Mouse (Mus musculus) gastrocnemius, adult 8-10 months (tissue): Measurements from ENCODE around the gene Cda. TPM values are rescaled to one million over a fixed set of nuclear protein-coding genes. Genes with fewer than 3 reads are reported as not detected.

Source experiments
- DNase-seq, 2 experiments: peaks; one replicate each; pipeline ENCODE4 v3.0.0; 2022; ENCODE audit warnings: low spot score in 2 of 2
- total RNA-seq, 4 experiments: library from RNA; stranded (reverse); gene quantifications; 2 replicates each; pipeline ENCODE4 v1.2.4; 2022

Cda gene
- total RNA-seq, 4 experiments from 2014 or later: 0.59 to 0.63 TPM; not detected in 2

DNA sequence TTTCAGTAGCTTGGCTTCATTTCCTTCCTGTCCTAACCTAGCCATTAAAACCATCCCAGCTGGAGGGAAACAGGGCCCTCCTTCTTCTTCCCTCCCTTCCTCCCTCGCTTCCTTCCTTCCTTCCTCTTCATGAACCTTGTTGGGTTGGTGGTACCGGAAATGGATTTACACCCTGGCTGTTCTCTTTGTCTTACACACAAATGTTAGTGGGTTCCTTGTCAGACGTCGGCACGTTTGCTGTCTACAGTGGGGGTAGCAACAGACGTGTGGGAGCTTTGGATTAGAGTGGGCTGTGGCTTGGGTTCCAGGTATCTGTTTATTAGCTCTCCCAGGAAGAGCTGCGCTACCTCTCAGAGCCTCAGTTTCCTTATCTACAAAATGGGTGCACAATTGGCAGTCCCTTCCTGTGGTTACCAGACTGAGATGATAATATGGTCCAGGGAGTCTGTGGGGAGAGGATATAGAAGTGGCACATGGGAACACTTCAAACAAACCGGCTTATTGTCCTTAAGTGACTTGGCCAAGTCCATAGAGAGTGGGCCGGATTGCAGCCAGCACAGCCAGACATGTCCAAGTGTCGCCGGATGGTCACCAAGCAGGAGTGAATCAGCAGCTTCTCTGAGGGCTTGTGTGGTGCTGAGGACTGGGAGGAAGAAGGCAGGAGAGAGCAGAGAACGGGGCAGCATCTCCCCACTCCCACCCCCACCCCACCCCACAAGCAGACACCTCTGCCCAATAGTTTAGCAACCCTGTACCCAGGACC lies 887 bp upstream of the Cda start:
- no peak for DNase-seq

DNA sequence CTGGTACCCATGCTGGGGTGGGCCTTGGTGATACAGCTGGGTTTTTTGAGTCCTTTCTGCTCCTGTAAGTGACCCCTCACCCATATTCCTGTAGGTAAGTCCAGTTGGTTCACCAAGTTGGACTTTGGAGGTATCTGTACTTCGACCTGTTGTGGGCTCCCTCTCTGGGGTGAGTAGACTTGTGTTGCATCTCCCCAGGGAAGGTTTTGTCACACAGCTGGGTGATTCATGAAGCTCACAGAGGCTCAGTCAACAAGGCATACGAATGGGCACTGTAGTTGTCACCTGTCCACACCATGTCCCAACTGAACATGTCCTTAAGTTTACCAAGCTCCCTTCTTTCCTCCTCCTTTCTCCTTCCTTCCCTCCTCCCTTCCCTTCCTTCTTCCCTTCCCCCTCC lies 1.2 kb downstream of the Cda start:
- no peak for DNase-seq

DNA sequence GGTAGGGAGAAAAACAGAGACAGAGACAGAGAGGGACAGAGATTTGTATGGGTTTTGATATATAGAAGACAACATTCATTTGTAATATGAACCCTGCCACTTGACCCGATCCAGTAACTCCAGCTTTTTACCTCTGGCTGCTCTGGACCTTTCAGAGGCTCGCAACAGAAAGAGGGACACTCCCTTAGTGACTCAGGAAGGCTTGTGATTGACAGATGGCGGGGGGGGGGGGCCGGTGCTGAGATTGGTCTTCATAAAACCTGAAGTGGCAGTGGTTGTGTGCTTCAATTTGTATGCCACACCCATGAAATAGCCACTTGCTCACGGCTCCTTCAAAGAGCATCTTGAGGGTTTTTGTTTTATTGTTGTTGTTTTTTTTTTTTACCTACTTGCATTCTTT lies 4.3 kb downstream of the Cda start:
- DNase-seq: no peak

DNA sequence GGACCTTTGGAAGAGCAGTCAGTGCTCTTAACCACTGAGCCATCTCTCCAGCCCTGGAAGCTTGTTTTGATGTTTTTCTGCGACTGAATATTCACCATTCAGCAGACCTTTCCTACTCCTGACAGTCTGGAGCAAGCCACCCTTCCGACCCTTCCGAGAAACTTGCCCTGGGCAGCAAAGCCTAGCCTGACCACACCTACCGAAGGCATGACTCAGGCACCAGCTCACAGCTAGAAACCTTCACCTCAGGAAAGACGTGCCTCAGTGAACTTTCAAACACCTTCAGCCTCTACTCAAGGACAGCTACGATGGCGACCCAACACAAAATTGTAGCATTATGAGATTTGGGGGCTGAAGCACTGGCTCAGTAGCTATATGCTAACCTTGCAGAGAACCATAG lies 4.9 kb downstream of the Cda start:
- DNase-seq: no peak

DNA sequence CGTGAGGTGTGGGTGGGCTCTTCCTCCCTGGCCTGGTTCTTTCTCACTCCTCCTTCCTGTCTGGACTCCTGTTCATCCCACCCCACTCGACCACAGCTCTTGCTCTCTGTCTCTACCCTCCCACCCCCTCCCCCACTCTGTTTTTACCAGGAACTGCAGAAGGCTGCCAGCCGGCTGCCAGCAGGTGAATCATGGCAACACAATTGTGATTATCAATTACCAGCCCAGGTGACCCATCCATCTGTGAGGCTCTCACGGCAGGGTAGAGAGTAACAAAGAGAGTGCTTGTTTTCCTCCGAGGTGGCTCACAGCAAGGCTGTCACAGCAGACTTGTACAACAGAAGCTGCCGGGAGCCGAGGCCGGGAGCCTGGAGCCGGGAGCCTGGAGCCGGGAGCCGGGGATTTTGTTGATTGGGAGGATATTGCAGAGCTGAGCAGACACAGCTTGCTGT lies 6.4 kb downstream of the Cda start:
- no peak for DNase-seq

DNA sequence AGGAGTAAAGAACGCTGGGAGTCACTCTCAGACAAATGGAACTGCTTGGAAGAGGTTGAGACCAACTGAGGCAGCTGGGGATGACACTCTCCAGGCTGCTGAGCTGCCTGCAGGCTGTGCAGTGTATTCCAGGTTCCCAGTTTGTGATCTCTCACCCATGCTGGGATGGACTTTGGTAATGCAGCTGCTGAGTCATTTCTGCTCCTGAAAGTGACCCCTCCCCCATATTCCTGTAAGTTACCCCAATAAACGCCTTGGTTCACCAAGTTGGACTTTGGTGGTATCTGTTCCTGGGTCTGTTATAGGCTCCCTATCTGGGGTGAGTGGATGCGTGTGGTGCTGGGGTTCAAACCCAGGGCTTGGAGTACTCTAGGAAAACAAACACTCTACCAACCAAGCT lies 9.6 kb downstream of the Cda start:
- no peak for DNase-seq

DNA sequence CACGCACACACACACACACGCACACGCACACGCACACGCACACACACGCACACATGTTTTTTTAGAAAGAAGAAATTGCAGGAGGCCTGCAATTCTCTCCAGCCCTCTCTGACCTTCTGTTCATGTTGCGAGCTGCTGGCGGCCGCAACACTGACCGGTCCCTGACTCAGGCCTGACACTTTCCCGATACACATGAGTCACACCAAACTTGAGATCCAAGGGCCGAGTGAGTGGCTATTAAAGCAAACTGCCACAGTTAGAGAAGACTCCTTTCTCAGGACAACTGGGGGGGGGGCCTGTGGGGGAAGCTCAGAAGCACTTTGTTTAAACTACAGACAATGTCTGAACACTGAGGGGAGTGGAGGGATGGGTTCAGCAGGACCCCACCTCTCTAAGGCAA lies 11.2 kb downstream of the Cda start:
- no peak for DNase-seq

DNA sequence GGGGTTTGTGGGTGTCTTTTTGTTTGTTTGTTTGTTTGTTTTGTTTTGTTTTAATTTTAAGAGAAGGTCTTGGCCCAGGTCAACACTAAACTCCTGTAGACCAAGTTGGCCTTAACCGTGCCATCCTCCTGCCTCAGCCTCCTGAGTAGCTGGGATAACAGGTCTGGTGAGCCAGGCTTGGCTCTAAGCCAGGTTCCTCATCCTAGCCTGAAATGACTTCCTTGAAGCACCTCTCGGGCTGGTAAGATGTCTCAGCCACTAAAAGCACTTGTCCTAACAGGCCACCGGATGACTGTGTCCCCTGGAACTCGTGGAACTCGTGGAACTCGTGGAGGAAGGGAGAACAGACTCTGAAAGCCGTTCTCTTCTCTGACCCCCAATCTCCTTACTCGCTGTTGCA lies 11.7 kb downstream of the Cda start:
- no peak for DNase-seq

DNA sequence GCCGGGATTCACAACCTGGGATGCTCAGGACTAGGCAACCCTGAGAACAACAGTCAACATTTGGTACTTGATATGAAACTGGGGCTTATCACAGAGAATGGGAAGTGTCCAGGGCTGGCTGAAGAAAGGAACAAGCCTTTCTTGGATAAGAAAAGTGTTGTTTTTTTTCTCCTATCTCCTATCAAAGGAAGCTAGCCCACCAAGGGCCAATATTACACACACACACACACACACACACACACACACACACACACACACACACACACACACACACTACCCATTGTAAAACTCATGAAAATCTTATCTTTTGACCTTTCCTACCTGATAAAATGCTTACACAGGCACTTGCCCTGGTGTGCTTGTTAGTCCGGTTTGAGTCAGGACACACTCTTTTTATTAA lies 12.3 kb downstream of the Cda start:
- no peak for DNase-seq

DNA sequence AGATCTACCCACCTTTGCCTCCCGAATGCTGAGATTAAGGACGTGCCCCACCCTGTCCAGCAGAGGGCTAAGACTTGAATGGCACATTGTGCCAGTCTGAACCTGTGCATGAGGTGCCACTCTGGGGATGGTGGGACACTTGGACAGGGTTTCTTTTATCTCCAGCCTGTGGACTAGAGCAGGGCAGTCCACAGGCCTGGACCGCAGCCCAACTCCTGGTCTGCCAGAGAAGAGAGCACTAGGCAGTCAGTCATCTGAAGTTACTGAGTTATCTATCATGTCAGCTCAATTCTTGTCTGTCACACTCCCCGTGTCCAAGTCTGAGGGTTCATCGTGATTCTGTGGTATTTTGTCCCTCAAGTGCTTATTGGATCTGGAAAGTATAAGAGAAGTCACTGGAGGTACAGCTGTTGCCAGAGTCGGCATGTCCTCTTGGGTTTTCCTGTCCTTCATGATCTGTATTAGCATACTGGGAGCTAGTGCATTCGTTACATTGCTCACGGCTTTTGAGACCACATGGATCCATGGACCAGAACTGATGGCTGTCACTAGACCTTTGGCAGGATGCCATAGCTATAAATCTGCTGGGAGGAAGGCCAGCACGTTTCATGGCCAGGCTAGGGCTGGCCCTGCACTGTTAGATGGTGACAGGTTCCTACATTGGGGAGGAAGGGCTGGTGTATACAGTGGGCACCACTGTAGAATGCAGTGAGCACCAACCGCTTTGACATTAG lies 14.2 kb downstream of the Cda start:
- DNase-seq: no peak

DNA sequence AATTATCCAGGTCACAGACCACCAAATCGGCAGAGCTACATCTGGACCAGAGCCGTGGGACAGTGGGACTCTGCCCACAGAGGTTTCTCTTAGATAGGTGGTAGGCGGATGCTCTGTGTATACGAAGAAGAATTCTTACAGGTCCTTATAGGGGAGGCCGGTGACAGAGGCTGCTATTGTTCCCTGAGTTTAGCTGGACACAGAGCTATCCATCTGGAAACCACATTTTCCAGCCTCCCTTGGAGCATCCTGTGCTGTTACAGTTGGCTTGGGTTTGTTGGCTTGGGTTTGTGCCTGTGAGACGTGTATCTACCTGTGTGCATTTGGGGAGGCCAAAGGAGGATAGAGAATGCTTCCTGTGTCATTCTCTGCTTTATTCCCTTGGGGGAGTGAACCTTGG lies 15.1 kb downstream of the Cda start:
- DNase-seq: no peak

DNA sequence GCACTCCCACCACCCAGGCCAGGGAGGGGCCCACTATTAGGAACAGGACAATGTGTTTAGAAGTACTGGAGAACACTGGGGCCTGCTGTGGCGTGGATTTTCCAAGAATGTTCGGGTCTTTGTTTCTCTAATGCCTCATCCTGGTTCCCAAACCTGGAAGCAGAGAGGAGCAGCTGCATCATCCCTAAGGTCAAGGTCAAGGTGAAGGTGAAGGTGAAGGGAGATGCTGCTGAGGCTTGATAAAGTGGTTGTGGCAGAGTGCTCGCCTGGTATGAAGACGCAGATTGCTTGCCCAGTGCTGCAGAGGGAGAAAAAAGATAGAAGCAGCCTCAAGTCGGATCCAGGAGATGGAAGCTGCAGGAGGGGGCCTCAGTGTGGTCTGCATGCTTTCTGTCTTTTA lies 16.0 kb downstream of the Cda start:
- no peak for DNase-seq

DNA sequence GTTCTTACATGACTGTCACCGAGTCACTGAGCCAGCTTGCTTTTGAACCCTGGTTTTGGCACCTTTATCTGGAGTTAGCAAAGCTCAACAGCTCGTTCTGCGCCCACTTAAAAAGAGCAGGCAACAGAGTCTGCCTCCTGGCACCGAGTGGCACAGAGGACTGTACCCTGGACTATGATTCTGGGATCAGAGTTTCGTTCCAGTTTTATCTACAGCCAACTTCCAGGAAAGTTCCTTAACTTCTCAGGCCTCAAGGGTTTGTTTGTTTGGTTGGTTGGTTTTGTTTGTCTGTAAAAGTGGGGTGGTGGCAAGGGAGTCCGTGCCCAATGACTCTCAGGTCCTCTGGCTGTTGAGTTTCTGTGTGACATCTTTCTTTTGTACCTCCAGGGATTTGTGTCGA lies 19.1 kb downstream of the Cda start:
- no peak for DNase-seq

DNA sequence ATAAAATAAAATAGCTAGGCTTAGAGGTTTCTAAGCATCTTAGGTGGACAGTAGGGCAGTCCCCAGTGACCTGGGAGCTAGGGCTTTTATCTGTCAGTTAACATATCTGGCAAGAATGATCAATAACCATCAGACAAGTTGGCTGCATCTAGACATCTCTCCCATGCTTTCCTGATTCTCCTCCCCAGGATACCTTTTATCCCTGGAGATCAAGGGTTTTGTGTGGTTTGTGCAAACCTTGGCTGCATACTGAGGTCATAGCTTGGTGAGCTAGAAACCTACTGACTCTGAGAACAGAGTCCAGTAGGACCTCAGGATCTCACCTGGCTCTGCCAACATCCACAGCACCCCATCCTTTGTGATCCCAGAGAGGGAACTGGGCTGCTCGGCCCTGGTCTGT lies 20.5 kb downstream of the Cda start:
- DNase-seq: no peak

DNA sequence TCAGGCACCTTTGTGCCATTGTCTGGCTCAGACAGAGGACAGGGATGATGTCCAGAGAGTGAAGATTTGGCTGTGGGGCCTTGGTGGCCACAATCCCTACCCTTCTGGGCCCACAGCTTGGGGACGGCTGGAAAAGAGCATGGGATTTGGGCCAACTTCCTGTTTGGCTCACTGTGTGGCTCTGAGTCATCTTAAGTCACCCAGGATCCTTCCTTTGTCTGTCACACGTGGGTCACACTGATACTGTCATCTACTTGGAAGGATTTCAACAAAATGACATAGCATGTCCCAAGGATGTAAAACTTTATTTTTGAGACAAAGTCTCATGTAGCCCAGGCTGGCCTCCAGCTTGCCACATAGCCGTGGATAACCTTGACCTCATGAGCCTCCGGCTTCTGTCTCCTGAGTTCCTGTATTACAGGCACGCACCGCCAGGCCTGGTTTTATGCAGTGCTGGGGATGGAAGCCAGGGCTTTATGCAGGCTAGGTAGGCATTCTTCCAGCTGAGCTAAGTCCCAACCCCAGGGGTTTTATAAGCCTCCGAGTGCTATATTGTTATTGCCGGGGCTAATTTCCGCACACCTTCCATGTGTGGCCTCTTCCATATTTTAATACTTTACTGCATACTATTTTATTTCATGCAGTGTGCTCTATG lies 22.8 kb downstream of the Cda start:
- no peak for DNase-seq

DNA sequence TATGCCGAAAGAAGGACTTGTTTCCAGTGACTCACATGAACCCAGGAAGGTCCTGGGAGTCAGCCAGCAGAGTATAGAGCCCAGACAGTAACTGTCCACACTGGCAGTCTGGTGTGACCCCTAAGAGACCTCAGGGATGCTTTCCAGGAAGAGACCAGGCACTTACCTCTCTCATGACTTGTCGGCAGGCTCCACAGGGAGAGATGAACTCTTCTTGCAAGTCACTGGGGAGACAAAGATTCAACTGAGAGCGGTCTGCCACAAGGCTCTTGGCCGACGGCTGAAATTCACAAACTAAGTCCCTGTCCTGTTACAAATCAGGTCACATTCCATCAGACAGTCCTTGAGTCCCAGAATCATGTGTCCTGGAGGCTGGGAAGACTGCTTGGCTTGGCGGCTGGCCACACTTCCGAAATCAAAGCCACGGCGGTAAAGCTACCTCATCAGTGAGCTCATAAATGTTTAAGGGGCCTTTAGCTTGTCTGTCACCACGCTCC lies 24.4 kb downstream of the Cda start:
- DNase-seq: no peak

DNA sequence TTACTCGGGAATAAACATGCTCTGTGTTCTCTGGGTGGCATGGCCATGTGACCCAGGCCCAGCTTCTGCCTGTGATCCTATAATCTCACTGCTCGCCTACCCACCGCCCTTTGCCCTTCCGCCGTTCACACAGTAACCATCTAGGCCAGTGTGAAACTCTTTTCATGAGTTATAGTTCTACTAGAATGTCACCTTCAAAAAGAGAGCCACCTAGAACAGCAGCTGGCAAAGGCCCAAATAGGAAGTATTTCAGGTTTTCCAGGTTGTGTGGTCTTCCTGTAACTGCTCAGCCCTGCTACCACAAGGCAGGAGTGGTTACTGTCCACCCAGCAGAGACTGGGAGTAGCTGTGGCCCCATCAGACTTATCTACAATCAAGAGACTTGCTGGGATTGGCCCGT lies 25.0 kb downstream of the Cda start:
- no peak for DNase-seq

DNA sequence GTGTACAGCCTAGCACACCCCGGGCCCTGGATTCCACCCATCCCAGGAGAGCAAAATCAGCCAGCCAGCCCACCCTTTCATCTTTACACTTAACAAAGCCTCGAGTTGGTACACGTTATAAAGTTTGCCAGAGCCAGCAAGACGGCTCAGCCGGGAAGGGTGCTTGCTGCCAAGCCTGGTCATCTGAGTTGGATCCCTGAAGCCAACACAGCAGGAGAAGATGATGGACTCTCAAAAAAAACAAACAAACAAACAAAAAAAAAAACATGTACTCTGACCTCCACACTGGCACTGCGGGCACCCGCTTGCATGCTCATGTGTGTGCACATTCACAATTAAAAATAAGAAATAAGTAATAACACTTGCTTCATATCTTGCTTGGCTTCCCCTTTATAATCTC lies 25.7 kb downstream of the Cda start:
- no peak for DNase-seq

DNA sequence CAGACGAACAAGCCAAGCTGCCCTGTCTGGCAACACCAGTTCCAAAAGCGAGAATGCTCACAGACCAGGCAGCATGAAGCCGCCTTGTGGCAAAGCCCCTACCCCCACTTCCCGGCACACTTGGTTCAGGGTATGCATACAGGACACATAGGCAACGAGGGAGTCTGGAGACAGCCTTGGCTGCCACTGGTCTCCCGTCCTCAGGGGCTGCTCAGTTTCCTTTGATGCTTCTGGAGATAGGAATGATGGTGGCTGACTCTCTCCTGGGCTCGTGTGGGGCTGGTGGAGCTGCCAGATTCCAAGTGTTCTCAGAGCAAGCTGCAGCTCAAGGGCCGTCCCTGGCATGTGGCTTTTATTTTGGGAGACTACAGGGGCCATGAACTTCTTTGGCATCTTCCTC lies 26.4 kb downstream of the Cda start:
- no peak for DNase-seq

DNA sequence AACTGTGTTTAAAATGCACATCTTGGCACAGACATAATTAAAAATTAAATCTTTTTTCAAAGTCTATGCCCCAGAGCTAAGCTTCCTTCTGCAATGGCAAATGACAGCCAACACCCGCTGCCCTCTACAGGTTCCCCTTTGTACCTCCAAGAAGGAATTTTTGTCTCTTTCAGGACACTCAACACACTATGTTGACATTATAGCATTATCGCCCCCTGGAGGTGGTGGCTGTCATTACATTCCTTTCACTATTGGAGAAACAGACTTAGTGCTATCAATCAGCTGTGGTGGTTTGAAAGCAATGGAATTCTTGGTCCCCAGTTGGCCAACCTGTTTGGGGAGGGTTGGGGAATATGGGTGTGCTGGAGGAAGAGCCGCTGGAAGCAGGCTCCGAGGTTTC lies 27.8 kb downstream of the Cda start:
- DNase-seq: peak in 1 of 2 experiments; percentile 34

DNA sequence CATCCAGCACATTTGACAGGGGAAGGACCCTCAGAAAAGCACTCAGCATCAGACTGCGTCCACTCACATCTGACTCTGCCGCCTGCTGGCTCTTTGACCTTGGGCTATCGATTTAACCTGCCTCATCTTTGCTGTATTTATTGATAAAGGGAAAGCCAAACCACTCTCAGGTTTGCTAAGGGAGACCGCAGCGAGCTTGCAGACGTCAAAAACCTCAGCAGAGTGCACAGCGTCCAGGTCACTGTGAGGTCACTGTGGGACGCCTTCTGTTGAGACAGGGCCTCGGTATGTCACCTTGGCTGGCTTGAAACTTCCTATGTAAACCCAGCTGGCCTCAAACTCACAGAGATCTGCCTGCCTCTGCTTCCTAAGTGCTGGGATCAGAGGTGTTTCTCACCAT lies 30.5 kb downstream of the Cda start:
- no peak for DNase-seq

DNA sequence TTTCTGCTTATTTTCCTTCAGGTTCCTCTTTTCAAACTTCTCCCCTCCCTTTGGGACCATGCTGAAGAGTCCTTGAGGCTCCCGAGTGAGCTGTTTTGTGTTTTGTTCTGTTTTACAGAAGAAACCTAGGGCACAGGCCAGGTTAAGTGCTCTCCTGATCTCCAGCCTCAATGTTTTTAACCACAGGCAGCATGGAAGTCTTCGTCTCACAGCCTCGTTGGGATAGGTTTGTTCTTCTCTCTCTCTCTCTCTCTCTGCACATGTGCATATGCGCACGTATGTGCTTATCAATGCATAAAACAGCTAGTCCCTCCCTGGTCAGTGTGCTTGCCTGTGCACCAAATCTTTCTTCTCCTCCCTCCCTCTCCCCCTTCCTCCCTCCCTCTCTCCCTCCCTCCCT lies 30.9 kb downstream of the Cda start:
- DNase-seq: no peak
